Mouse (Mus musculus): Measurements from ENCODE around the gene Hist1h2ao. TPM values are rescaled to one million over a fixed set of nuclear protein-coding genes. Genes with fewer than 3 reads are reported as not detected.
"Not testable (repeated sequence)": the region's sequence is repeated elsewhere in the genome, so short reads cannot be mapped to it uniquely, and the experiment has no call there.

Gene Hist1h2ao
- total and polyA plus RNA-seq, 2 experiments from 2014 or later, result not detected

DNA sequence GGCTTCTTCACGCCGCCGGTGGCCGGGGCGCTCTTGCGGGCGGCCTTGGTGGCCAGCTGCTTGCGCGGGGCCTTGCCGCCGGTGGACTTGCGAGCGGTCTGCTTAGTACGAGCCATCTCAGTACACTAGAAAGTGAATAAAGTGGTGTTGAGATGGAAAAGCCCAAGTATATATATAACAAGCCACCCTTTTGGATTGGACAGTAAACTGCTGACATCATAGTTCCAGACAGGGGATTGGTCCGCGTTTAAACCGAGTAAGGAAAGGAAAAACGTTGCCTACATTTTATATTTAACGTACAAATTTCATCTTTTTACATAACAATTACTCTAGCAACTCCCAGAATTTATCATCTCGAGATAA is 27.0 kb upstream of the Hist1h2ao start, which contains the start of gene Hist1h3i:
Gene Hist1h3i (minus strand): TSS at position 116 of the 363 bp plus-strand sequence.
- Histone ChIP-seq H3K9ac (replicated peaks; ENCODE audit: low read length) (peak within 1 kb of the TSS; percentile 57), H3K4me1 (ENCODE audit: insufficient read depth, low read length) (peaks cover 9% of the 10 kb centered on the region; the same call in 1 of the 2 replicates), H3K4me2 (ENCODE audit: low read depth, low read length) (peak within 1 kb of the TSS; percentile 68), H3K4me3 (ENCODE audit: low read length) (peak within 1 kb of the TSS; percentile 34), H3K36me3 (ENCODE audit: insufficient read depth, low read length) (no peaks in the 10 kb centered on the region), H3K27me3 (ENCODE audit: insufficient read depth, low read length) (no peaks in the 10 kb centered on the region), H3K9me3 (ENCODE audit: low read length) (no peaks in the 10 kb centered on the region), H3K27ac (peak within 1 kb of the TSS; percentile 67)
- 1% methylated on average over 13 of the region's 20 CpGs for WGBS
- DNase-seq (ENCODE audit: low spot score) (peak; percentile 90), ATAC-seq (peak; percentile 77)
- TF ChIP-seq CTCF (IDR thresholded peaks at IDR 0.05; ENCODE audit: low read depth), result no peak

- Histone ChIP-seq H3K27ac (peak overlapping the region; percentile 18; the same call in 1 of the 2 replicates), H3K4me1 (ENCODE audit: insufficient read depth, low read length) (peaks cover 9% of the 10 kb centered on the region; the same call in 1 of the 2 replicates), H3K36me3 (ENCODE audit: insufficient read depth, low read length) (no peaks in the 10 kb centered on the region), H3K4me2 (ENCODE audit: low read depth, low read length) (peak overlapping the region; percentile 68), H3K9me3 (ENCODE audit: low read length) (no peaks in the 10 kb centered on the region), H3K27me3 (ENCODE audit: insufficient read depth, low read length) (no peaks in the 10 kb centered on the region), H3K4me3 (ENCODE audit: low read length) (peak overlapping the region; percentile 34), H3K9ac (replicated peaks; ENCODE audit: low read length) (peak overlapping the region; percentile 33; the same call in 1 of the 2 replicates)
- peak; percentile 72 for DNase-seq (ENCODE audit: low spot score)
- WGBS, result 3% methylated on average over 9 of the region's 9 CpGs
- ATAC-seq, result no peak
- no peak for TF ChIP-seq CTCF (IDR thresholded peaks at IDR 0.05; ENCODE audit: low read depth)
These were observed 26.5 kb upstream of the Hist1h2ao start for GRCm38 (mm10) chr13:21783734-21784161.

- Histone ChIP-seq H3K4me2 (ENCODE audit: low read depth, low read length) (no peak overlapping the region; the same call in 1 of the 2 replicates), H3K4me3 (ENCODE audit: low read length) (no peak overlapping the region), H3K27me3 (ENCODE audit: insufficient read depth, low read length) (no peaks in the 10 kb centered on the region), H3K9ac (replicated peaks; ENCODE audit: low read length) (no peak overlapping the region), H3K27ac (peak overlapping the region; percentile 18; the same call in 1 of the 2 replicates), H3K4me1 (ENCODE audit: insufficient read depth, low read length) (peaks cover 9% of the 10 kb centered on the region; the same call in 1 of the 2 replicates), H3K9me3 (ENCODE audit: low read length) (no peaks in the 10 kb centered on the region), H3K36me3 (ENCODE audit: insufficient read depth, low read length) (no peaks in the 10 kb centered on the region)
- ATAC-seq, result no peak
- DNase-seq (ENCODE audit: low spot score), result no peak
- no peak for TF ChIP-seq CTCF (IDR thresholded peaks at IDR 0.05; ENCODE audit: low read depth)
- WGBS, result 24% methylated on average over 6 of the region's 6 CpGs
These were observed 26.0 kb upstream of the Hist1h2ao start for GRCm38 (mm10) chr13:21784311-21784710.

- DNase-seq (ENCODE audit: low spot score) (peak; percentile 33), ATAC-seq (no peak)
- Histone ChIP-seq H3K4me1 (ENCODE audit: insufficient read depth, low read length) (peaks cover 3% of the 10 kb centered on the region; the same call in 1 of the 2 replicates), H3K36me3 (ENCODE audit: insufficient read depth, low read length) (no peaks in the 10 kb centered on the region), H3K9me3 (ENCODE audit: low read length) (no peaks in the 10 kb centered on the region), H3K4me3 (ENCODE audit: low read length) (peak overlapping the region; percentile 31), H3K27ac (peak overlapping the region; percentile 73; the same call in 1 of the 2 replicates), H3K27me3 (ENCODE audit: insufficient read depth, low read length) (no peaks in the 10 kb centered on the region), H3K9ac (replicated peaks; ENCODE audit: low read length) (0 out of 2 replicates have a peak overlapping the region, but pooled peaks have one; percentile 35), H3K4me2 (ENCODE audit: low read depth, low read length) (peak overlapping the region; percentile 54)
- WGBS, result 3% methylated on average over 8 of the region's 8 CpGs
- TF ChIP-seq CTCF (IDR thresholded peaks at IDR 0.05; ENCODE audit: low read depth), result no peak
These were observed 23.9 kb upstream of the Hist1h2ao start for GRCm38 (mm10) chr13:21786189-21786898.

DNA sequence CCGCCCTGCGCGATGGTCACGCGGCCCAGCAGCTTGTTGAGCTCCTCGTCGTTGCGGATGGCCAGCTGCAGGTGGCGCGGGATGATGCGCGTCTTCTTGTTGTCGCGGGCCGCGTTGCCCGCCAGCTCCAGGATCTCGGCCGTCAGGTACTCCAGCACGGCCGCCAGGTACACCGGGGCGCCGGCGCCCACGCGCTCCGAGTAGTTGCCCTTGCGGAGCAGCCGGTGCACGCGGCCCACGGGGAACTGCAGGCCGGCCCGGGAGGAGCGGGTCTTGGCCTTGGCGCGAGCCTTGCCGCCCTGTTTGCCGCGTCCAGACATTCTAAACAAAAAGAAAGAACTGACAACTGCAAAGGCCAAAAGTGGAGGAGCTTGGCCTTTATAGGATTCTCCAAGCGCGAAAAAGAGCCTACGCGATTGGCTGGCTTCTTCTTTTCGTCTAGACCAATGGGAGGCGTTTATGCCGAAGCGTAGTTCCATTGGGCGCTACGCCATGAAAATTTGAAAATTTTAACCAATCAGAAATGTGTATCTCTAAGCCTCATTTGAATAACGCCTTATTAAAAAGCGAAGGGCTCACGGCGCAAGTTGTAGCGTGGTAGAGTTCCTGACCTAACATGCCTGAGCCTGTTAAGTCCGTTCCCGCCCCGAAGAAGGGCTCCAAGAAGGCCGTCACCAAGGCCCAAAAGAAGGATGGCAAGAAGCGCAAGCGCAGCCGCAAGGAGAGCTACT is 23.2 kb upstream of the Hist1h2ao start, which contains the start of the genes Hist1h2an and Hist1h2bp:
Gene Hist1h2an (minus strand): TSS at position 320 of the 731 bp plus-strand sequence.
Gene Hist1h2bp (plus strand): TSS at position 563 of the 731 bp plus-strand sequence.
- DNase-seq (ENCODE audit: low spot score) (peak; percentile 99), ATAC-seq (peak; percentile 96)
- H3K9me3 ChIP-seq (ENCODE audit: low read length); H3K4me1 ChIP-seq (ENCODE audit: insufficient read depth, low read length); H3K27me3 ChIP-seq (ENCODE audit: insufficient read depth, low read length); H3K36me3 ChIP-seq (ENCODE audit: insufficient read depth, low read length): not testable (repeated sequence)
- Histone ChIP-seq H3K4me2 (ENCODE audit: low read depth, low read length) (peak within 1 kb of the TSS; percentile 54), H3K27ac (peak within 1 kb of the TSS; percentile 73), H3K9ac (replicated peaks; ENCODE audit: low read length) (peak within 1 kb of the TSS; percentile 35; the same call in 1 of the 2 replicates), H3K4me3 (ENCODE audit: low read length) (peak within 1 kb of the TSS; percentile 31)
- 0% methylated on average over 34 of the region's 63 CpGs for WGBS

DNA sequence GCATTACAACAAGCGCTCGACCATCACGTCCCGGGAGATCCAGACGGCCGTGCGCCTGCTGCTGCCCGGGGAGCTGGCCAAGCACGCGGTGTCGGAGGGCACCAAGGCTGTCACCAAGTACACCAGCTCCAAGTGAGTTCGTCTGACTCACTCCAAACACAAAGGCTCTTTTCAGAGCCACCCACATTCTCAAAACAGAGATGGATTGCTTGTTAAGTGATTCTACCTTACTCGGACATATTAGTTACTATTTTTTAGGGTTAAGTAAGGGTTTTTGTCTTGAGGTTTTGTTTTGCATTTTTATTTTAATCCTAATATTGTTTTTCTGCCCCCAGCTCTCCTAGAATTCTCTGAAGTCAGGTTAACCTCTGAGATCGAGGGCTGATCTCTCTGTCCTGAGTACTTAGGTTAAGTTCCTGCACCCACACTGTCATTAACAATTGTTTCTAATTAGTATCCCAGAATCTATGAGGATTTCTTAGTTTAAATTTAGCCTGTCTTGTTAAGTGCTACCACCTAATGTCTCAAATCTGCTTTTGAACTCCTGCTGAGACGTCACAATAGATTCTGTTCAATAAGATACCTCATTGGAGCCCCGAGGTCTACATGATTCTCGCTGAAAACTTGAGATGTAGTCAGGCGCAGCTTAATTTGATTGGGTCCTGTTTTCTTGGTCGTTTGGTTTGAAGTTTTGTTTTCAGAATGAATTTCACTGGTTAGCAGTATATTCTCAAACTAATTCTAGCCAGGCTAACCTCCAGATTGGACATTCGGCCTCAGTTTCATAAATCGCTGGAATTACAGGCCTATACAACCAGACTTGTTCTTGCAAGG is 22.3 kb upstream of the Hist1h2ao start:
- H3K4me2 ChIP-seq (ENCODE audit: low read depth, low read length), result peak overlapping the region; percentile 54
- DNase-seq (ENCODE audit: low spot score) (peak; percentile 19), ATAC-seq (peak; percentile 21)
- H3K36me3 ChIP-seq (ENCODE audit: insufficient read depth, low read length), result no peaks in the 10 kb centered on the region
- no peak for TF ChIP-seq CTCF (IDR thresholded peaks at IDR 0.05; ENCODE audit: low read depth)
- peaks cover 3% of the 10 kb centered on the region; the same call in 1 of the 2 replicates for H3K4me1 ChIP-seq (ENCODE audit: insufficient read depth, low read length)
- H3K9ac ChIP-seq (replicated peaks; ENCODE audit: low read length), result no peak overlapping the region; the same call in 1 of the 2 replicates
- H3K27me3 ChIP-seq (ENCODE audit: insufficient read depth, low read length), result no peaks in the 10 kb centered on the region
- H3K9me3 ChIP-seq (ENCODE audit: low read length), result no peaks in the 10 kb centered on the region
- peak overlapping the region; percentile 31; the same call in 1 of the 2 replicates for H3K4me3 ChIP-seq (ENCODE audit: low read length)
- H3K27ac ChIP-seq, result peak overlapping the region; percentile 56; the same call in 1 of the 2 replicates
- 16% methylated on average over 14 of the region's 21 CpGs for WGBS

Data from hindbrain, postnatal 0 days (tissue).